Mouse (Mus musculus) liver, adult 2 months (tissue): ENCODE results near the gene Aff3.

ENCODE experiments used
- CTCF ChIP-seq: fragments of 200-500 bp; IDR thresholded peaks from 2 replicates; pipeline ENCODE4 v1.5.1; 2011; ENCODE audit warnings: low read depth, low read length, control low read depth
- POLR2A ChIP-seq: fragments of 200-500 bp; IDR thresholded peaks from 2 replicates; pipeline ENCODE4 v1.6.1; 2011; ENCODE audit warnings: low read length, control low read depth; ENCODE audit not compliant: insufficient read depth; ENCODE audit errors: extremely low read depth

GRCm38 (mm10) chr1:38320971-38321305 lies 343.8 kb downstream of the Aff3 start:
- TF ChIP-seq POLR2A = no peak
- TF ChIP-seq CTCF = no peak
